Mouse (Mus musculus) v-Abl transformed pro-B cells (cell line): Measurements from ENCODE around the gene Morn1.

Experiments used
- in situ Hi-C, 2 experiments: fragments of 400-800 bp; cut with MboI; formaldehyde crosslinking; loops; one replicate each; pipeline ENCODE4 v1.15.1; 2025; ENCODE audit not compliant: unreplicated experiment in 2 of 2

Gene Morn1

DNA sequence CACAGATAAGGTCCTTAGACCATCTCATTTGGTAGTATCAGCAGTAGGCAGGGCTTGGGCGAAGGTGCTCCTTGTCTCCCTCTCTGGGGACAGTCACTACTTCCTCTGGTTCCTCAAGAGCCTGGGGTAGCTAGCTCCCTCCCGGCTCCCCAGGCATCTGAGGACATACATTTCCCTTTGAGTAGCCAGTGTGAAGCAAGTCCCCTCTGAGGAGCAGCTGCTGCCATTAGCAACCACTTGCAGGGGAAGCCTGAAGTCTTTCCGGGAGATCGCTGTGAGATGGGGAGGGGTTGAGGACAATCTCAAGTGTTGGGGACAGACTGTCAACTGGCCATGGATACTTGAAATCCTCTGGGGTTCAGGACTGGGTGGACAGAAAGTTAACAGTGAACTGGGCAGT is 65.5 kb downstream of the Morn1 start:
- in situ Hi-C loops: no loop called here

DNA sequence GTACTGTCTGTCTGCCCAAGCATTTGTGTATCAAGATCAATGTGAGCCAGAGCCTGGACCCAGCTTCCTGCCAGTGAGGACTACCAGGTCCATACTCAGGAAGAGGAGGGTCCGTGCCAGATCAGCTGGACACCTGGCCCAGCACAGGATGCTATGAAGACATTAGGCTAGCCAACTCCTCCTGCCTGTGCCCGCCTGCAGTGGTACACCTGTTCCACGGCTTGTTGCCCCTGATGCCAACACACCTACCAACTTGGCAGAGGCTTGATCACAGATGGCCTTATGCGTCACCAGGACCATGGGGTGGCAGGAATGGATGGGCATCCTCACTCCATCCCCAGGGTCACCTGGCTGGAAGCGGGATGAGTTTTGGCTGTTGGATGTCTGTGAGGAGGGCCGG is 66.1 kb downstream of the Morn1 start:
- in situ Hi-C loops: no loop called here

DNA sequence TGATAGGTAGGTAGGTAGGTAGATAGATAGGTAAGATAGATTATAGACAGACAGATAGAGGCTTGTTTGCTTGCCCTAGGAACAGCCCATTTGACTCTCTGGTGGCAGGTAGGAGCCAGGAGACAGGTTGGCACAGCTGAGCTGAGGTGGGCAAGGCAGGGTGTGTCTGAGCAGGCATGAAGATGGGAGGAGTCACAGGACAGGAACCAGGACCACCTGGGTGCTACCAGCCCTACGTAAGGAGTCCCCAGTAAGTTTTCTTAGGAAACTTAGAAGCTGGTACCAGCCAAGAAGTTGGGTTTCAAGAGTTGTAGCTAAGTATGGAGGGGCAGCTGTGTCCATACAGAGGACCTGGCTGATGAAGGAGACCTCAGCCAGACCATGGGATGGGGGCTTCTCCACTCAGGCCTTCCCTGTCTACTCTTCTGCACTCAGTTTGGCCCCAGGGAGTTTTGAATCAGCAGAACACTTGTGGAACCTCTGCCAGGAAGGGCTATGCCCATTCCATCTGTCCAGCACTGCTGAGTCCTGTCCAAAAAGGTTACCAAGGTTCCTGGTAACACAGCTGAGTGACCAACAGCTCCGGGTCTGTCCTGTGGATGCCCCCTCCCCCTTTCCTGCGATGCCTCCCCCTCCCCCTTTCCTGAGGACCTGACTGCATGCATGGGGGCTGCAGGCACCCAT is 67.2 kb downstream of the Morn1 start:
- in situ Hi-C loops: no loop called here

DNA sequence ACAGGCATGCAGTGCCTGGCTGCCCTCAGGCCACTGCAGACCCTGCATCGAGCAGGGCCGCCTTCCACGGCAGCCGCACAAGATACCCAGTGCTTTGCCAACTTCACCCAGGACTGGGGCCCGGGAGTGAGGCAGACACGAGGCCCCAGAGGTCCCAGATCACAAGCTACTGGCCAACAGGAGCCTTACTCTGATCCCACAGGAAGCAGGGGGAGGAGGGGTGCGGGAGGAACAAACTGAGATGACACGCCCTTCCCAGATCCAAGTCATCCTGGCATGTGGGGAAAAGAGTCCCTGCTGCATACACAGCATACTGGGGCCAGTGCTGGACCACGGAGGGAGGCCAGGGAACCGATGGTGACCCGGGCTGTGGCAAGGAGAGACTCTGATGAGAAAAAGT is 68.6 kb downstream of the Morn1 start:
- in situ Hi-C loops: no loop called here

DNA sequence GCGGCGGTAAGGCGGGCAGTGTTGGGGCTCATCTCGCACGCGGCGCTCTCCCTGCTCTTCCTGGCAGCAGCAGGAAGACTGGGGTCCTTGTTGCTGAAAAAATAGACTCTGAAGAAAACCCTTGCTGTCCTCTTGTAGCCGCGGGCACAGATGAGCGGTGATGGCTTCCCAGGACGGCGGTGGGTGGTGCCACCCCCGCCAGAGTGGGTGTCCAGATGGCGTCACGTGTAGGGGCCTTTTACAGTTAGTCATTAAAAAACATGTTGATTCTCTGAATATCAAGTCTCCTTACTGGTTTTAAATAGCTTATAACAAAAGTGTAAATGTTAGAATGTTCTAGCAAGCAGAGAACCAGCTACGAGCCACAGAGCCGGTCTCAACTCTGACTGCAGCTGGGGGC is 70.4 kb downstream of the Morn1 start:
- in situ Hi-C loops: no loop called here

DNA sequence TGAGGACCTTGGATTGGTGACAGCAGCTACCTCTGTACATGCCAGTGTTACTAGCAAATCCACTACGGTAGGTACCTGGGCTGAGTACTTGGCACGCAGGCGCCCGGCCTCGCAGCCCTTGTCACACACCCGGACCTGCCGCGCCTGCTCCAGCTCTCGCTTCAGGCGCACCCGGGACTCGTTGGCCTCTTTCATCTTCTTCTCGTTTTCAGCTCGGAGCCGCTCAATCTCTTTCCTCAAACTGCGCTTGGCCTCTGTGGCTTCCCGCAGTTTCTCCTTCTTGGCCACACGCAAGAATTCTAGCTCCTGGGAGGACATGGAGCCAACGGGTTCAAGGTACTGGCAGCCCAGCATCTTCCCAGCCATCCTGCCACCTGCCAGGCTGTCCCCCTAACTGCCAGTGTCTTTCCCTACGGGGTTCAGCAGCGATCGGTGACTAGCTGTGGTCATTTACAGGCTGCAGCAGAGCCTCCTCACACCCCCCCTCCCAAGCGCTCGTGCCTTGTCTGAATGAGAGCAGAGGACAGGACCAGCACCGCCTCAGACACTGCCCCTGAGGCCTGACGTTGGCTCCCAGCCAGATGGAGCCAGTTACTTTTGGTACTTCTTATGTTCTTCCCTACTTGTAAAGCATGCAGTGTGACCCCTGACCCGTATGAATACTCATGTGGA is 71.6 kb downstream of the Morn1 start:
- in situ Hi-C loops: no loop called here

DNA sequence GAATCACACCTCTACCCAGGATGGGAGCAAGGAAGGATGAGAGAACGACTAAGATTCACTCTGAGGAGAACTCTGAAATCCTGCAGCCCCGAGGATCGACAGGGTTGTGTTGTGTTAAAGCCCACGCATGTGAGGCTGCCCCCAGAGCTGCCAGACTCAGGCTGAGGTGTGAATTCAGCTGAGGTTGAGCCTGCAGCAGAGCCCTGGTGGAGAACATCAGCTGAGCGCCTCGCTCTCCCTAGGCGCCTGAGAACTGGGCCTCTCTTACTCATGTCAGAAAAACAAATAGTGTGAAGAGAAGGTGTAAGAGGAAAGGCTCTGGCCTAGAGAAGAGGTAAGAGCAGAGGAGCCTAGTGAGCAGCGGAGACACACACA is 72.2 kb downstream of the Morn1 start:
- in situ Hi-C loops: no loop called here

DNA sequence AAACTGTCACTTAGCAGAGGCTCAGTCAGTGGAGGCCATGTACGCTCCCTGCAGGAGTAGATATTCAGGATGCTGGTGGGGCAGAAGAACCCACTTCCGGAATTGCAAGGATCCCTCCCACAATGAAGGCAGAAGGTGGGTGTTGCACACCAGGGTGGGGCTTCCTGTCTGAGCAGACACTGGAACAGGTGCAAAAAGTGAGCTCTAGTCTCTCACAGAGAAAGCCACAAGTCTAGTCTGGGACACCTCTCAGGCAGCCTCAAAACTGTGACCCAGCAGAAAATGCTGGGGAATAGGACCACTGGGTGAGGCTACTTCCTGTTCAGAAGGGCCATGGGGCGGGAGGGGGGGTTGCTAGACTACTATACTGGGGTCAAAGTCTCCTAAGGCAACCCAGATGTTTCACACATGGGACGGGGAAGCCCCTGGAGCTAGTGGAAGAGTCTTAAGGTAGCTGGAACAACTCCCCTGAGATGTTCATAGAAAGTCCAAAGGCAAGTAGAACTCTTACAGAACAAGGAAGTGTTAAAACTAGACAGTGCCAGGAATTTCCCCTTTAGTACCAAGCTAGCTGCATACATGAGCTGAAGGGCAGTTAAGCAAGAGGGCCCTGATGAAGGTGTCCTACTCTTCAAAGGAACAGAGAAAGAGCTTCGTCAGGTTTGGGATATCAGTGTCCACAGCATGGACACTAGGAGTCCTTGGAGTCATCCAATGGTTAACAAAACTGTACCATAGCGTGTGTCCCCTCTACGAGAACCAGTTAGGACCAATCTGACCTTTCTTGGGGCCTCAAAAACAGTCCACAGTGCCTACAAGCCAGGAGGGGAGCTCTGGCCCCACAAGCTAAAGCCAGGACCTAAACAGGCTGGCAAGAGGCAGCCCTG is 76.3 kb downstream of the Morn1 start:
- in situ Hi-C loops: no loop called here

DNA sequence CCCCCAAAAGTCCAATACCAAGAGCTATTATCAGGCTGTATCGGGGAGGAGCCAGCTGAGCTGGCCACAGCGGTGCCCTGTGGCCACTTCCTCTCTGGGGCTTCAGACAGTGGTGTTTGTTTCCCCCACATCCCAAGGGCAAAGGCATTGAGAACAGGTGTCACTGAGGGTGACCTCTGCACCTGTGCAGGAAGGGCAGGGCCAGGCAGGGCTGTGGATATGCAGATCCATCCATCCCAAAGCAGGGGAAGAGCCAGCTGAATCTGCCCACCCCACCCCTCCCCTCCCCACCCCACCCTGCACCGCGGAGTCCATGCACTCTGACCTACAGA is 76.9 kb downstream of the Morn1 start:
- in situ Hi-C loops: no loop called here

DNA sequence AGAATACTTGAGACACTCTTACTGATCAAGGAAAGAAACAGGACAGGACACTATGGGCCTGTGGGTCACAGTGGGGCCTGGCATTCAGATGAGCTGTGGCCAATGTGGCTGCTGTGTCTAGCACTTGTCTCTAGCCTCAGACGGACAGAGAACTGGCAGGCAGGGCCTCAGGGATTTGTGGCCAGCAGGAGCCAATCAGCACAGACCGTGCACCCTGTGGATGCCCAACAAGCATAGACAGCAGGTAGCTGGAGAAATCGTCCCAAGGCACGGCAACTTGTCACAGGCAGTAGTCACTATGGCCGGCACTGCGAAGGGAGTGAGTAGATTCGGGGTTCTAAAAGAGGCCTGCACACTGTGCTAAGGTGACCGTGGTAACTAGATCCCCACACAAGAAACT is 77.3 kb downstream of the Morn1 start:
- in situ Hi-C loops: no loop called here

DNA sequence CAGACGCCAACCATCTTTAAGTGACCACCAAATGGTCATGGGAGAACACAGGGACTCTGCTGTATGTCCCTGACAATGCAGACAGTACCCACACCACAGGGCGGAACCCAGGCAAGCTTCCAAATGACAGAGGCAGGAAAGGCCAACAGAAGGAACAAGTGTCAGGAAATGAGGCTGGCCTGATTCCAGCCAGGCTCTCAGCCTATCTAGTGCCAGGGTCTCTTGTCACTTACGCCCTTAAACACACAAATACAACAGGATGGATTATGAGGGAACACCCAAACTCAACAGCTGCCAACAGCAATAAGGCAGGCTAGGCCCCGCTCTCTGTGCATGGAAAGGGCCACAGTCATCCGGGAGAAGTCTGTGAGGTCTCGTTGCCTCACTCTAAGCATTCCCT is 78.2 kb downstream of the Morn1 start:
- in situ Hi-C loops: no loop called here

DNA sequence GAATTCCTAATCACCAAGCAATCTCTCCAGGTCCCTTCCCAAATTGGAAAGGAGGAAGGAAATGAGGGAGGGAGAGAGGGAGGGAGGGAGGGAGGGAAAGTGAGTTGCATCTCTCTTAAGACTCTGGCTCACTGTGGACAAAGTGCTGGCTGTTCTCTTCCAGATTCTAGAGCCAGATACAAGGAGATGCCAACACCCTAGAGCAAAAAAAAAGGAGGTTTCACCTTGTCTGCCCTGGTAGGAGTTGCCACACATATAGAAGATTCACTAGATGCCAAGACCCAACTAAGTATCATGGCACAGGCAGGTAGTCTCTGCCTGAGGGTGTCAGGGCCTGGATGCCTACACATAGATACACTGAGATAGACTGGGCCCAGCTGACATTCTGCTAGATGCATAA is 79.5 kb downstream of the Morn1 start:
- in situ Hi-C loops: no loop called here

DNA sequence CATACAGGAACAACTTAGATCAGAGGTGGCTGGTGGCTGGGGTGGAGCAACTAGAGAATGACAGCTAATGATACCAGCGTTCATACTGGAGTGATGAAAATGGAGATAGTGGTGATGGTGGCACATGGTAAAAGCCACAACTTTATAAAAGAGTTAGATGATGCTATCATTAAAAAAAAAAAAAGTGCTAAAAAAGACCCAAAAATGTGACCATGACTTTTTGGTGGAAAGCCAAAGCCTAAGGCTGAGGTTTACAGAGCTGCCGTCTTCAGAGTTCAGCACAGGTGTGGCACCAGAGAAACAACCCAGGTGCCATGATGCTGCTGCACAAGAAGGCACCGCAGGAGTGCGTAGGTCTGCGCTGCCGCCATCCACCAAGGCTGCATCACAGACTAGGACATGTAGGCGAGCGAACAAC is 82.5 kb downstream of the Morn1 start:
- in situ Hi-C loops: no loop called here

DNA sequence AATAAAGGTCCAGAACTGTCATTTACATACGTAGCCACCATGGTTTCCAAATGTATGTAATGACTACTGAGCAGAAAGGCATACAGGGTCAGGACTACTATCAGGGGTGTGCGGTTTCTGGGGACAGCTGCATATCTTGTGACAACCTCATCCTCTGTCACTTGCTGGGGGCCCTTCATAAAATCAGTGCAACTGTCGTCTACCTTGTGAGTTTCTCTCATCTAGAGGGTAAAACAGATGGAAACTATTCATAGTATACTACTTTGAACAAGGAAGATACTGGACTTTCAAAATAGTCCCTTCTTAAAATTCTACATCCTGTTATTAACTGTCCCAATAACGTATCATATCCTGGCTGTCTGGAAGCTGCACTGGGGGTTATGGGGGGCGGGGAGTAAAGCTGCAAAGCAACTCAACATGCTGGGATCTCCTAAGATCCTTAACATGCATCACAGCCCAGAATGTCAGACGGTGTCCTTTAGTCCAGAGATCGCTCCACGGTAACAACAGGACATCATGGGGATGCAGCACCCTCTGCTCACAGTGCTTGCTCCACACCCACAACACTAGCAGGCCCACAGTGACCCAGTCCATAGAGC is 84.3 kb downstream of the Morn1 start:
- in situ Hi-C loops: no loop called here

DNA sequence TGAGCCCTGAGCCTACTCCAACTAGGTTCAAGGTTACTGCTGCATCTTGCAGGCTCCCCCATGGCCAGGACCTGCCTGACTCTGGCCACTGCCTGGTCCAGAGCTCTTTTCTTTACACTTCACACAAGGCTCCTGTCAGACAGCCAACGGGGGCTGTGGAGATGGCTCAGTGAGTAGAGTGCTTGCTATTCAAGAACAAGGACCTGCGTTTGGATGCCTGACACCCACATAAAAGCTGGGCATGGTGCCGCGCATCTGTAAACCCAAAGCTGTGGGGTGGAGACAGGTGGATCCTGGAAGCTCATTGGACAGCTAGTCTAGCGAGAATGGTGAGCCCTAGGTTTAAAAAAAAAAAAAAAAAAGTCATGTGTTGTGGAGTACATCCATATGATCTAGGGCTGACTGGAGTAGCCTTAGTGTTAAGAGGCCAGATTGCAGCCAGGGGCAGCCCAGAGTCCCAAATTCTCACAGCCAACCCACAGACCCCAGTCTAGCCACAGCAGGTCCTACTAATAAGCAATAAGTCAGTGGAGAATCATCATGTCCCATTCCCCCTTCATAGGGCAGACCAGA is 85.7 kb downstream of the Morn1 start:
- in situ Hi-C loops: no loop called here

DNA sequence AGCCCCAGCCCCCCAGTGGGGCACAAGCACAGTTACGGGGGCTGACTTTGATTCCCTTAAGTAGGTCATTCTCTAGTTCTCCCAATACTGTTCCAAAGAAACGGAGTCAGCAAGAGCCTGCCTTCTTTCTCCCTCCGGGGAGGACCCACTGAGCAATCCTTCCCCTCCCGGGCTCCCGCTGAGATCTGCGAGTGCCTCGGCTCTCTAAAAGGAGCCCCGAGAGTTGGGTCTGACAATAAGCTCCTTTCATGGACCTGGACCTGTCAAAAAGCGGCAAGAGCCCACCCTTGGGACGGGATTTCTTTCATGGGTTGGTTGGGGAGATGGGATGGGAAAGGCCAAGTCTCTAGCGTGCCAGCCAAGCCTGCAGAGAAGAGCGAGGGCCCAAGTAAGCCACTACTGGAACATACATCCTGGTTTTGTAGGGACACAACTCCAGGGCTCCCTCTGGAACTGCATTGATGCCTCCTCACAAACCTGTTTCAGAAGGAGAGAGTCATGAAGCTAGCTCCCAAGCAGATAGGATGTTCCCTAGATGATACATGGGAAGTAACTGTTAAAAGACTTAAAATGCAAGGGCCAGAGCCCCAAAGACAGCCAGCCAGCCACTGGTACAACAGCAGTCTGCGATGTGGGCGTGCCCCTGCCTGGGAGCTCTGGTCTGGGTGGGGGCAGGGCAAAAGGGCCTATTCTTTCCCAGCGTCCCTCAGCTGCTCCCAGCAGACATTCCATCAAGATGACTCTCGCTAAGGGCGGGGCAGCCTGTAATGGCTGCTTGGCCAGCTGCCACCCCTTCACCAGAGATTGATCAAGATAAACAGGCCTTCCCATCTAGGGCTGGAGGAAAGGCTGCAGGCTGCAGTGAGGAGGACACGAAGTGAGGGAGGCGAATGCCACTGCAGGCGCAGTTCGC is 86.8 kb downstream of the Morn1 start:
- in situ Hi-C loops: no loop called here

DNA sequence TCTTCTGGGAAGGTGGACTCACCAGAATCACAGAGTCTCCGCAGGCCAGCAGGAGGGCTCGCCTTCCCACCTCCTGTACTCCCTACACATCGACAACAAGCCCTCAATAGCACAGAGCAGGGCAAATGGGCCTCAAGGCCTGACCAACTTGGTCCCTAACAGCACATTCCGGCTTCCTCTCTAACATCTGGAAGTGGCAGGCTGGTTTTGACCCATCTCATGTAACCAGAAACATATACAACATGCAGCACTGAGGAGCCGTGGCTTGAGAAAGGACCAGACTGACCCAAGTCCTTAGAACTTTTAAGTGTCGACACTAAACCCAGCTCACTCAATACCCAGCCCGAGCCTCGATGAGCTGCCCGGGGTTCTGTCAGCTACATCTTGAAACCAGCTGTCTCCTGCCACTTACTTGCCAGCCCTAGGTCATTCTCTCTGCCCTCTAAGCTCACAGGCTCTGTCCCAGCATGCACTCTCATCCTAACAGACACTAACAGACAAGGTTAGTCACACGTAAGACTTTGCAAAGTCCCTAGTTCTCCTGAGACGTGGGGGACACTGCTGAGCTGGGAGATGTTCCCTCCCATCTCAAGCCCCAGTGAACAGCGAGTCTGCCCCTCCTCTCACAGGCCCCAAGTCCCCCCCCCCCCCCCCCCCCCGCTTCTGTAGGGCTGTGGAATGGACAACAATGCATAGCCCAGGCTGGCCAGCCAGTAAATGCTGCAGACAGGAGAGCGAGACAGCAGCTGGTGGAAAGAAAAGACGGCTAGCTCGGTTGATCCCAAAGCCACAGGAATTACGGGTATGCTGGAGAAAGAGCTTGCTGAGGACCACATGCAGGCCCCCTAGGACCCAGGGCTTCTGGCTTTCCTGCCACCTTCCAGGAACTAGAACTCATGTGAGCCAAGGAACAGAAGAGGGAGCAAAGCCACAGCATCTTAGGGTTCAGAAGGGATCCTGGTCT is 87.7 kb downstream of the Morn1 start:
- in situ Hi-C loops: no loop called here

DNA sequence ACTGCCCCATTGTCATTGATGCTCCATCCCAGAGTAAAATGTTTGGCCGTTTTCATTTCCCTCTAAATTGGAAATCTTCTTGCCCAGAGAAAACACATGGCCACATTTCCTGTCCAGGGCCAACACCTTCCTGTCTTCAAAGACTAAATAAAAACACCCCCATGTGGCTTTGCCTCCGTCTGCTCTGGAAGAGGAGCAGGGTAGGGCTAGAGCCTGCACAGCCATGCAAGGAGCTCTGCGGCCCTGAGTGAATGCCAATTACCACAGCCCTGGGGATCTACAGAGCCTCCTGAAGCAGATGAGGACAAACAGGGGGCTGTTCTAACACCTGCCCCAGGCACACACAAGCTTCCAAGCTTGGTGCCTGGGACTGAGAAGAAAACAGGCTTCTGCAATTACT is 89.8 kb downstream of the Morn1 start:
- in situ Hi-C loops: no loop called here

DNA sequence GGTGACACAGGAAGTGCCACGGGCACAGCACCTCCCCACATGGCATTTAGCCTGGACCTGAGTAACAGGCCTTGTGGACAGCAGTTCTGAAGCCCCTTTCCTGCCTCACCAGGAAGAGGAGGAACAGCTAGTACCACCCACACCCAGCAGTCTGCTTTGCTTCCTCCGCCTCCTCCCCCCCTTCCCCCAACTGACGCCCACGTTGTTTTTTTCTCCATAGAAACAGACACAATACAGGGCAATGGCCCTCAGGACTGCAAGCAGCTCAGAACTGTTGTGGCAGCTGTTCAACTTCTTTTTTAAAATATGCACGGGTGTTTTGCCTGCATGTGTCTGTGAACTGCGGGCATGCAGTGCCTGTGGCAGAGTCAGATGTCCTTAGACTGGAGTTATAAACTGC is 91.9 kb downstream of the Morn1 start:
- in situ Hi-C loops: no loop called here
